Mouse (Mus musculus): ENCODE data around the gene Zfp13. TPM values are rescaled to one million over a fixed set of nuclear protein-coding genes. Genes with fewer than 3 reads are reported as not detected.
"Not testable (repeated sequence)": the region's sequence is repeated elsewhere in the genome, so short reads cannot be mapped to it uniquely, and the experiment has no call there.

Zfp13 gene
- polyA plus RNA-seq, 1 experiment: not detected

- H3K27ac ChIP-seq (ENCODE audit: insufficient read depth, low read depth, low read length): no peak overlapping the region
- TF ChIP-seq CTCF (IDR thresholded peaks at IDR 0.05; ENCODE audit: insufficient read depth, low read depth, low read length): no peak
- TF ChIP-seq POLR2A (IDR thresholded peaks at IDR 0.05; ENCODE audit: insufficient read depth, low read depth, low read length): no peak
- peaks cover 9% of the 10 kb centered on the region for H3K4me1 ChIP-seq (ENCODE audit: control insufficient read depth, insufficient read depth, low read length)
- H3K4me3 ChIP-seq (ENCODE audit: insufficient read depth, low read depth, low read length): no peak overlapping the region
- 28% methylated on average over 12 of the region's 12 CpGs for WGBS
Measured at GRCm38 (mm10) chr17:23542004-23542720, 57.1 kb downstream of the Zfp13 start.

GRCm38 (mm10) chr17:23540605-23541475, 58.4 kb downstream of the Zfp13 start:
- no peak for TF ChIP-seq CTCF (IDR thresholded peaks at IDR 0.05; ENCODE audit: insufficient read depth, low read depth, low read length)
- no peak for TF ChIP-seq POLR2A (IDR thresholded peaks at IDR 0.05; ENCODE audit: insufficient read depth, low read depth, low read length)
- H3K4me3 ChIP-seq (ENCODE audit: insufficient read depth, low read depth, low read length): no peak overlapping the region
- H3K4me1 ChIP-seq (ENCODE audit: control insufficient read depth, insufficient read depth, low read length): peaks cover 9% of the 10 kb centered on the region
- 38% methylated on average over 31 of the region's 31 CpGs for WGBS
- H3K27ac ChIP-seq (ENCODE audit: insufficient read depth, low read depth, low read length): no peak overlapping the region

- H3K4me1 ChIP-seq (ENCODE audit: control insufficient read depth, insufficient read depth, low read length): peaks cover 10% of the 10 kb centered on the region
- H3K27ac ChIP-seq (ENCODE audit: insufficient read depth, low read depth, low read length): no peak overlapping the region
- TF ChIP-seq POLR2A (IDR thresholded peaks at IDR 0.05; ENCODE audit: insufficient read depth, low read depth, low read length): no peak
- no peak for TF ChIP-seq CTCF (IDR thresholded peaks at IDR 0.05; ENCODE audit: insufficient read depth, low read depth, low read length)
- H3K4me3 ChIP-seq (ENCODE audit: insufficient read depth, low read depth, low read length): no peak overlapping the region
- WGBS: 49% methylated on average over 3 of the region's 3 CpGs
Measured at GRCm38 (mm10) chr17:23540106-23540505, 59.2 kb downstream of the Zfp13 start.

- Histone ChIP-seq H3K27ac (ENCODE audit: insufficient read depth, low read depth, low read length) (no peak overlapping the region), H3K4me3 (ENCODE audit: insufficient read depth, low read depth, low read length) (no peak overlapping the region), H3K4me1 (ENCODE audit: control insufficient read depth, insufficient read depth, low read length) (peaks cover 12% of the 10 kb centered on the region)
- TF ChIP-seq POLR2A (IDR thresholded peaks at IDR 0.05; ENCODE audit: insufficient read depth, low read depth, low read length) (no peak), CTCF (IDR thresholded peaks at IDR 0.05; ENCODE audit: insufficient read depth, low read depth, low read length) (no peak)
- 91% methylated on average over 5 of the region's 5 CpGs for WGBS
Measured at GRCm38 (mm10) chr17:23539608-23540007, 59.7 kb downstream of the Zfp13 start.

- Histone ChIP-seq H3K4me3 (ENCODE audit: insufficient read depth, low read depth, low read length) (peak overlapping the region; percentile 7; the same call in 1 of the 2 replicates), H3K4me1 (ENCODE audit: control insufficient read depth, insufficient read depth, low read length) (peaks cover 12% of the 10 kb centered on the region), H3K27ac (ENCODE audit: insufficient read depth, low read depth, low read length) (no peak overlapping the region)
- 12% methylated on average over 21 of the region's 21 CpGs for WGBS
- TF ChIP-seq POLR2A (IDR thresholded peaks at IDR 0.05; ENCODE audit: insufficient read depth, low read depth, low read length) (no peak), CTCF (IDR thresholded peaks at IDR 0.05; ENCODE audit: insufficient read depth, low read depth, low read length) (no peak)
Measured at GRCm38 (mm10) chr17:23538299-23539015, 60.8 kb downstream of the Zfp13 start.

DNA sequence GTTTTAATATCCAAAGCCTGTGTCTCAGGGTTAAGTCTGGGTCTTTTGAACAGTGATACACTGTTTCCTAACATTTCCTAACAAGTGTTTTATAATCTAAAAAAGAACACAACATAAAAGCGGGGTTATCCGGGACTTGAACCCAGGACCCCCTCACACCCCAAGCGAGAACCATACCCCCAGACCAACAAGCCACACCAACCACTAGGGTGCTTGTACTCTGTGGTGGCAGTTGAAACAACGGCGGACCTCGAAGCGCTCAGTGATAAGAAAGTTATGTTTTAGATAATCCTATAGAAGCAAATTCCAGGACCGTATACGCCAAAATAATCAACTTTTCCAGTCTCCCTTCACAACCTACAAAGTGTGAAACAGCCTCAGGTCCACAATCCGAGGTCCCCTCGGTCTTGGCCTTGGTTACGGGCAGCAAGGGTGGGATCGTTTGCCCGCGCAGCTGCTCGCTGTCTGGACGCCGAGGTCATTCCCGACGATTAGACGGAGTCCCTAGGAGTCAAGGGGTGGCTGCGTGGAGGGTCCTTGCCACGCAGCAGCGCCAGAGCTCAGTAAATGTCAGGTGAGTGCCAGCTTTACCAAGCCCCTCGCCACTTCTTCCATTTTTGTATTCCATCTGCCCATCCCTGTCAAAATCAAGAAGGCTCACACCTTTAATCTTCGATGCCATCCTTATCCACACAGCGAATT, 61.6 kb downstream of the Zfp13 start:
- Histone ChIP-seq H3K27ac (ENCODE audit: insufficient read depth, low read depth, low read length) (no peak overlapping the region), H3K4me1 (ENCODE audit: control insufficient read depth, insufficient read depth, low read length) (peaks cover 12% of the 10 kb centered on the region), H3K4me3 (ENCODE audit: insufficient read depth, low read depth, low read length) (peak overlapping the region; percentile 7; the same call in 1 of the 2 replicates)
- no peak for TF ChIP-seq CTCF (IDR thresholded peaks at IDR 0.05; ENCODE audit: insufficient read depth, low read depth, low read length)
- no peak for TF ChIP-seq POLR2A (IDR thresholded peaks at IDR 0.05; ENCODE audit: insufficient read depth, low read depth, low read length)
- 7% methylated on average over 27 of the region's 27 CpGs for WGBS

DNA sequence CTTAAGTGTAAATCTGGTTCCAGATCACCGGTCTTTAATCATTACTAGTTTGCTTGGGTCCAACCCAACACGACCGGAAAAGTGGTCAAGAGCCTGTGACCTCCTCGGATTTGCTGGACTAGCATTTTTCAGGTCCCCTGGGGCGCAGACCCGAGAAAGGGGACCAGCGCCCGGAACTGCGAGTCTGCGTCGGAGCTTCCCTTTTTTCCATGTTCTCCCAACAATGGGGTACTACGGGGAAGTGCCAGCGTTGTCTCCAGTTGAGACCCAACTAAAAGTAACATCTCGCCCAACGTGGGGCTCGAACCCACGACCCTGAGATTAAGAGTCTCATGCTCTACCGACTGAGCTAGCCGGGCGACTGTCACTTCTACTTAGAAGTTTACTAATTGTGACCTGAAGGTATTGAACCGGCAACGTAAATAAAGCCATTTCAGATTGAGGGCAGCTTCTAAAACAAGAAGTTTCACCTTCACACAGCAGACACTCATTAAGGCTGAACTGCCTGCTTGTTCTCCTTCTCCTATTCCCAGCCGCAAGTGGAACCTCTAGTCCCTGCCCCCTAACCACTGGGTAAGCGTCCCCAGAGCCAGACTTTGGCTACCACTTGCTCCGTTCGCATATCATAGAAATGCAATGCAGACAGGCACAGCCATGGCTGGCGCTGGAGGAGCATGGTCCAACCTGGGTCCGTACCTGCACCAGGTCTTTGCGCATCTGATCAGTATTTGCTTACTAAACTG, 64.1 kb downstream of the Zfp13 start:
- 2% methylated on average over 18 of the region's 29 CpGs for WGBS

GRCm38 (mm10) chr17:23533591-23534490, 65.4 kb downstream of the Zfp13 start:
- H3K27ac ChIP-seq (ENCODE audit: insufficient read depth, low read depth, low read length); H3K4me3 ChIP-seq (ENCODE audit: insufficient read depth, low read depth, low read length): not testable (repeated sequence)
- WGBS: 9% methylated on average over 11 of the region's 23 CpGs
- H3K4me1 ChIP-seq (ENCODE audit: control insufficient read depth, insufficient read depth, low read length): peaks cover 12% of the 10 kb centered on the region

More for the DNA sequence above, 64.1 kb downstream of the Zfp13 start:
- not testable (repeated sequence) for H3K27ac ChIP-seq (ENCODE audit: insufficient read depth, low read depth, low read length); H3K4me3 ChIP-seq (ENCODE audit: insufficient read depth, low read depth, low read length)
- peaks cover 12% of the 10 kb centered on the region for H3K4me1 ChIP-seq (ENCODE audit: control insufficient read depth, insufficient read depth, low read length)

DNA sequence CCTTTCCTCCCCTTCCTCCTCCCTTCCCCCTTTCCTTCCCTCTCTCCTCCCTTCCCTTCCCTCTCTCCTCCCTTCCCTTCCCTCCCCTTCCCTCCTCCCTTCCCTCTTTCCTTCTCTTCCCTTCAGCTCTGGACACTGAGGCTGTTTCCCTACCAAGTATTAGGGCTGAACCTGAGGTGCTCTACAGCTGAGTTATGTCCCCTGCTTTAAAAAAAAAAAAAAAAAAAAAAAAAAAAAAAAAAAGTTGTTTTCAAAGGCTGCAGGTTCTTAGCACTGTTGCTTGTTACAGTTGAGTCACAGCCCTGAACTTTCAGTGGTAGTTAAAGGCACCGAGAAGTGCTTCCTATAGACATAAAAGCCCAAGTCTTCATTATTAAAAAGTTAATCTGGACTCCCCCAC, 67.9 kb downstream of the Zfp13 start:
- 26% methylated on average over 1 of the region's 1 CpGs for WGBS
- not testable (repeated sequence) for H3K4me1 ChIP-seq (ENCODE audit: control insufficient read depth, insufficient read depth, low read length); H3K27ac ChIP-seq (ENCODE audit: insufficient read depth, low read depth, low read length); H3K4me3 ChIP-seq (ENCODE audit: insufficient read depth, low read depth, low read length)
